Comparison of ENCODE assay signal across 21 mouse cellular contexts in the genomic region with DNA sequence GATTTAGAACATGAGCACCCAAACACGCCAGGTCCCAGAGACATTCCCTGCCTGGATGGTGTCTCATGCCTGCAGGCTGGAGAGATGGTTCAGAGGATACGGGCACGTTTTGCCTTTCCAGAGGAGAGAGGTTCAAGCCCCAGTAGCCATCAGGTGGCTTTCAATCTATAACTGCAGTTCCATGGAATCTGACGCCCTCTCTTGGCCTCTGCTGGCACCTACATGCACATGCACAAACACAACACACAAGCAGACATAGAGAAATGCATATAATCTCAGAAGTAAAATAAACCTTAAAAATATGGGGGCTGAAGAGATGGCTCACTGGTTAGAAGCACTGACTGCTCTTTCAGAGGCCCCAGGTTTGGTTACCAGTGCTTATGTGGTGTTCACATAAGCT. TPM values are rescaled to one million over a fixed set of nuclear protein-coding genes. Genes with fewer than 3 reads are reported as not detected.
A peak's percentile ranks its signal among the peaks of the same experiment; 100 is the strongest.
DNase-seq lines count a peak whose midpoint lies in the region; ATAC-seq and TF ChIP-seq lines count a peak whose summit lies in the region.
"Had no signal": no experiment of that assay in that cellular context is flagged by ENCODE, and none has a peak within 500 bp of the region (broad histone marks: within the 10 kb centered on the region; RNA-seq: fewer than 3 reads in every experiment).

No protein-coding gene starts in this region.

- no peaks in the 10 kb centered on the region for H3K27me3 ChIP-seq in kidney, postnatal 0 days (ENCODE audit: insufficient read depth, low read length)
- H3K27me3 ChIP-seq: embryonic facial prominence, embryonic 12.5 days; heart, embryonic 15.5 days; neural tube, embryonic 12.5 days had no signal

- no peaks in the 10 kb centered on the region for H3K9me3 ChIP-seq in kidney, postnatal 0 days (replicated peaks; ENCODE audit: low read length)
- H3K9me3 ChIP-seq: embryonic facial prominence, embryonic 12.5 days; forebrain, embryonic 12.5 days; heart, embryonic 15.5 days; hindbrain, embryonic 10.5 days; megakaryocyte, embryonic 14.5 days; neural tube, embryonic 12.5 days had no signal

- DNase-seq in kidney, postnatal 0 days (ENCODE audit: low spot score) = no peak
- no peak for DNase-seq in kidney, postnatal 25 days
- peak; percentile 27 for DNase-seq in A20 (ENCODE audit: low read depth, low spot score)
- peak; percentile 68 for DNase-seq in R1 (ENCODE audit: low read depth, low spot score)
- no peak for DNase-seq in urinary bladder, adult 18-20 months (ENCODE audit: low spot score in 2 of 2)
- no peak for DNase-seq in frontal cortex, postnatal 10 days (ENCODE audit: low spot score in 2 of 2)
- DNase-seq: cerebellum, postnatal 25 days; kidney, adult 11 months; kidney, postnatal 4 days; left cerebral cortex, postnatal 4 days; right cerebral cortex, postnatal 4 days; thymus, postnatal 36 days had no signal

- no peak overlapping the region for H3K9ac ChIP-seq in kidney, postnatal 0 days (ENCODE audit: low read depth, low read length)
- H3K9ac ChIP-seq: embryonic facial prominence, embryonic 12.5 days; forebrain, embryonic 12.5 days; heart, embryonic 15.5 days; neural tube, embryonic 12.5 days had no signal

- WGBS in kidney, postnatal 0 days = 68% methylated on average over 4 of the region's 4 CpGs

- ATAC-seq in kidney, postnatal 0 days (replicated peaks; ENCODE audit: low FRiP score, low read depth) = no peak
- 0 out of 2 replicates have a peak, but pooled peaks have one; percentile 29 for ATAC-seq in megakaryocyte progenitor cell, adult 5-6 weeks (replicated peaks; ENCODE audit: poor library complexity)
- ATAC-seq in erythroblast, adult 5-6 weeks (replicated peaks; ENCODE audit: low FRiP score, poor library complexity, severe bottlenecking) = no peak

- no peak overlapping the region for H3K27ac ChIP-seq in kidney, postnatal 0 days
- H3K27ac ChIP-seq: embryonic facial prominence, embryonic 12.5 days; forebrain, embryonic 12.5 days; heart, embryonic 15.5 days; hindbrain, embryonic 10.5 days; neural tube, embryonic 12.5 days had no signal

- no peaks in the 10 kb centered on the region for H3K36me3 ChIP-seq in kidney, postnatal 0 days (ENCODE audit: insufficient read depth, low read length)
- H3K36me3 ChIP-seq: embryonic facial prominence, embryonic 12.5 days; forebrain, embryonic 12.5 days; heart, embryonic 15.5 days; hindbrain, embryonic 10.5 days; neural tube, embryonic 12.5 days had no signal

- TF ChIP-seq CTCF in kidney, postnatal 0 days (IDR thresholded peaks at IDR 0.05; ENCODE audit: low read depth) = peak; percentile 33; the same call in 1 of the 2 replicates

- H3K4me1 ChIP-seq in kidney, postnatal 0 days (replicated peaks; ENCODE audit: insufficient read depth, low read length) = no peaks in the 10 kb centered on the region
- H3K4me1 ChIP-seq: embryonic facial prominence, embryonic 12.5 days; forebrain, embryonic 12.5 days; hindbrain, embryonic 10.5 days; neural tube, embryonic 12.5 days had no signal

- H3K4me3 ChIP-seq in kidney, postnatal 0 days (replicated peaks; ENCODE audit: low read depth, low read length) = no peak overlapping the region
- H3K4me3 ChIP-seq: embryonic facial prominence, embryonic 12.5 days; forebrain, embryonic 12.5 days; heart, embryonic 15.5 days; hindbrain, embryonic 10.5 days; megakaryocyte, embryonic 14.5 days; neural tube, embryonic 12.5 days had no signal

- no peak overlapping the region for H3K4me2 ChIP-seq in kidney, postnatal 0 days (ENCODE audit: low read length)
- H3K4me2 ChIP-seq: embryonic facial prominence, embryonic 12.5 days; forebrain, embryonic 12.5 days; heart, embryonic 15.5 days; neural tube, embryonic 12.5 days had no signal

RNA-seq across cellular contexts. Expression of gene Liph, which starts 5.7 kb away (rescaled TPM):
- 0.99 and 1.0 TPM in 2 replicates for polyA plus RNA-seq in kidney, postnatal 0 days (2015; fragmentation: Nextera tagmentation; extraction: Ambion mirVana)
- total RNA-seq in megakaryocyte progenitor cell, adult 5-6 weeks (2015) = 0.05 and 0.10 TPM in 2 replicates
- total RNA-seq in megakaryocyte progenitor cell, adult 5-6 weeks (2017) = 0.04 TPM in 1 of 2 replicates, not detected in the other
- not detected in 2 replicates for total RNA-seq in erythroblast, adult 5-6 weeks (2015; ENCODE audit: low replicate concordance)
- 2.6 TPM in 1 of 2 replicates, not detected in the other for total RNA-seq in erythroblast, adult 5-6 weeks (2017; ENCODE audit: low replicate concordance)
- total RNA-seq: granulocyte monocyte progenitor cell, adult 5-6 weeks had no signal

RNA-seq across cellular contexts. Expression of gene Senp2, which starts 8.1 kb away (rescaled TPM):
- 22.7 and 25.0 TPM in 2 replicates for polyA plus RNA-seq in kidney, postnatal 0 days (2015; fragmentation: Nextera tagmentation; extraction: Ambion mirVana)
- 48.1 and 48.9 TPM in 2 replicates for total RNA-seq in megakaryocyte progenitor cell, adult 5-6 weeks (2015)
- total RNA-seq in megakaryocyte progenitor cell, adult 5-6 weeks (2017) = 42.4 and 42.8 TPM in 2 replicates
- 19.0 and 28.4 TPM in 2 replicates for total RNA-seq in erythroblast, adult 5-6 weeks (2015; ENCODE audit: low replicate concordance)
- total RNA-seq in erythroblast, adult 5-6 weeks (2017; ENCODE audit: low replicate concordance) = 41.4 and 57.3 TPM in 2 replicates

RNA-seq across cellular contexts. Expression of gene Tmem41a, which starts 53.8 kb away (rescaled TPM):
- polyA plus RNA-seq in kidney, postnatal 0 days (2015; fragmentation: Nextera tagmentation; extraction: Ambion mirVana) = 21.7 and 23.8 TPM in 2 replicates
- 19.8 and 31.9 TPM in 2 replicates for total RNA-seq in megakaryocyte progenitor cell, adult 5-6 weeks (2015)
- 6.9 and 7.5 TPM in 2 replicates for total RNA-seq in megakaryocyte progenitor cell, adult 5-6 weeks (2017)
- 3.6 and 5.0 TPM in 2 replicates for total RNA-seq in erythroblast, adult 5-6 weeks (2015; ENCODE audit: low replicate concordance)
- total RNA-seq in erythroblast, adult 5-6 weeks (2017; ENCODE audit: low replicate concordance) = 0.77 and 2.0 TPM in 2 replicates

Comparison
In these comparisons a context has a peak if more than half of its experiments do, and no peak if none do; other contexts are left out.
1. DNase-seq: peak in A20 (single experiment) and R1 (single experiment); none in kidney, postnatal 0 days (single experiment), kidney, postnatal 25 days (0 of 2), urinary bladder, adult 18-20 months (0 of 2) and frontal cortex, postnatal 10 days (0 of 2).